Mouse (Mus musculus) monocyte, adult 2 months (primary cell): ENCODE measurements around the gene Vps35l.

Experiments used
- DNase-seq, 2 experiments: peaks; one replicate each; pipeline ENCODE4 v3.0.0; 2022; ENCODE audit warnings: low spot score in 2 of 2, low read depth in 1 of 2

Vps35l gene

DNA sequence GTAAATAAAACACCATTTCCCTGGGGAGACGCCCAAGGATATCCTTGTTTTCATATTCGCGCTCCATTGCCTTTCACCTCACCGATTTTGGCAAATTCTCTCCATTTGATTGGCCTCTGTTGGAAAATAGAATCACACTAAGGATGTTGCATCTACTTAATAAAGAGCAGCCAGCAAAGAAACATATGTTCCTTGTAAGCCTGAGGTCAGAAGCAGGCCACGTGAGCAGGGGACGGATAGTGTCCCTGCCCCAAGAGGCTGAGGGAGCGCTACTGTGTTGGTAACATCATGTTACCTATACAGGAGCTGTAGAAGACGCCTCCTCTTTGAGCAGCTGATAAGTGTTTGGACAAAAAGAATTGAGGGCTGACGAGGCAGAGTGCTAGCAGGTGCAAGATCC lies 36.5 kb downstream of the Vps35l start:
- DNase-seq: no peak

DNA sequence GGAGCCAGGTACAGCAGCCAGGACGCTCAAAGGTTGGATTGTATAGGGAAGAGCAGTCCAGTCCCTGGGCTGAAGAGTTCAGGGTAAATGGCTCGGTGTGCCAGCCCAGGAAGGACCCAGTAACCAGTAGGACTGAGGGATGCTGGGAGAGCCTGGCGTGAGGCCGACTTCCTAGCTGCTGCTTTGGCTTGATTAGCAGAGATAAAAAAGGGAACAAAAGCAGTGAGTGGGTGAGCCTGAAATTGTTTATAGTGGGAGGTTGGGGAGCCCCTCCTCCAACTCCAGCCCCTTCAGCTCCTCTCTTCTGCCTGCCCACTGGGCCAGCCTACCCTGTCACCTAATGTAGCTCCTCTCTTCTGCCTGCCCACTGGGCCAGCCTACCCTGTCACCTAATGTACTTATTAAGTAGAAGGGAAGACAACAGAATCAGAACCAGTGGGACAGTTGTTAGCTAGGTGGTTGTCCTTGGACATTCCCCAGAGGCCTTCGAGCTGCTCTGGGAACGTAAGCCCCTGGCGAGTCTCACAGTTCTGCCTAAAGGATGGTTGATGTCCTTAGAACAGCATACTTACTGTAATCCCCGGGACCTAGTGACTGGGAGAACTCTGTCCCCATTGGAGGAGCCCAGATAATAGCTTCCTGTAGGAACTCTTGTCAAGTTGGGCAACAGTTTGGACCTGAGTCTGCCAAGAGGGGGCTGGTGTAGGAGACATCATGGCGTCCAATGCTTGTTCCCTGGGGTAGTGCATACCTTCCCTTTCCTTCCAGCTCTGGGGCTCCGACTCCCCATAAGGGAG lies 37.8 kb downstream of the Vps35l start:
- DNase-seq: no peak

DNA sequence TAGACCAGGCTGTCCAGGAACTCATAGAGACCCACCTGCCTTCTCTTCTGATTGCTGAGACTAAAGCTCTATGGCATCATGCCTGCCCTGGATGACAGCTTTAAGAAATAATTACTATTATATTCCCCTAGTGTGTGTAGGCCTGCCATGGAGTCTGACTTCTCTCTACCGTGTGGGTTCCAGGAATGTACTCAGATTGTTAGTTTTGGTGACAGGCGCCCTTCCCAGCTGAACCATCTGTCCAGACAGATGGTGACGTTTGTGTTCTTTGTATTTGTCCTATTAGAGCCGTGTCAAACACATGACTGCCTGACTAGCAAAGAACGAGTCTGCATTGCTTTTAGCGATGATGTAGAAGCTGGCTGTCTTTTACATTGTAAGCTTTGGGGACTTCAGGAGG lies 38.5 kb downstream of the Vps35l start:
- DNase-seq: no peak

DNA sequence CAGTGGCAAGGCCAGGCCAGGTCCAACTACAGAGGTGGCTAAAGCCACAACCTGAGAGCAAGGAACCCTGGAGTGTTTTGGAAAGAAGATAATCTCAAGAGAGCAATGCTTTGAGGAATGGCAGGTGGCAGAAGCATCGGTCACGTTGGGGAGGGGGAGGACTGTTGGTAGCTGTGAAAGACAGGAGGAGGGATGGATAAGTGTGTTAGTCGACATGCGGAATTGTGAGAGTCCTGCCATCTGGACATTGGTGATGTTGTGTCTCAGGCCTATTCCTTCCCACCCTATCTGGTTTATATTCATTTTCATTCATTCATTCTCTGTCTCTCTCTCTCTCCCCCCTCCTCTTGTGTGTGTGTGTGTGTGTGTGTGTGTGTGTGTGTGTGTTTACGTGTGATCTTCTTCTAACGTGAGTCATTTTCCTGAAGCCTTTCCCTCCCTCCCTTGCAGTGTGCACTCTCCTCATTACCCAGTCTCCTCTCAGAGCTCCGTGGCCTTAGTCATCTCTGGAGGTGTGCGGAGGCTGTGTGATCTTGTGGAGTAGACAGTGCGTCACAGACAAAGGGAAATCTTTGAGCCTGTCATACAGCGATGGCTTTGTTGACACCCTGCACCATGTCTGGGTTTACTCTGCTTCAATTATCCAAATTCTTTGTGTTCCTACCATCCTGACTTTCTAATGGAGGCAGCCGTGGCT lies 43.4 kb downstream of the Vps35l start:
- DNase-seq: no peak

DNA sequence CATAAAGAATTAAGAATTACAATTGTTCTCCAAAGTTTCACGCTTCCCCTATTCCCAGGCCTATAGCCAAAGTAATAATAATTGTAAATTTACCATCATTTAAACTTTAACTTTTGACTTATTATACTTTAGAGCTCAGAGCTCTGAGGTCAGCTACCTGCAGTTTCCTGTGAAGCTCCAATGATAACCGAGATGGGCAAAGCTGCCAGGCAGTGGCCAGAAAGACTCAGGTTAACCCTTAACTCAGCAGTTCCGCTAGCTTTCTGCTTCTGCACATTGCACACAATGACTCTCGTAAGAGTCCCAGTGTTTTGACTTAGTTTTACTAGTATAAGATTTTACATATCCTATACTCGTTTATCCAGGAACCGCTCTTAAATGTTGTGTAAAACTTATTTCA lies 46.1 kb downstream of the Vps35l start:
- DNase-seq: no peak

DNA sequence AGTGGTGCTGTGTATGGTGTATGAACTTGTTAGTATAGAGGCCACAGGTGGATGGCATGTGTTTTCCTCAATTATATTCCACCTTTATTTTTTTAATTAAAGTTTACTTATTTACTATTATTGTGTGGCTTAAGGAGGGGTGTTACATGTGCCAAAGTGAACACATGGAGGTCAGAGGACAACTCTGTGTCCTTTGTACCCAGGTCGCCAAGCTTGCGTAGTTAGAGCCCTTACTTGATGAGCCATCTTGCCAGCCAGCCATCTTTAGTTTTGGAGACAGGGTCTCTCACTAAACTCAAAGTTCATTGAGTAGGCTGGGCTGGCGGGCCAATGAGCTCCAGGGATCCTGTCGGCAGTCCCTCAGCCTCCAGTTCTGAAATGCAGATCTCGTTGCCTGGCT lies 47.3 kb downstream of the Vps35l start:
- no peak for DNase-seq

DNA sequence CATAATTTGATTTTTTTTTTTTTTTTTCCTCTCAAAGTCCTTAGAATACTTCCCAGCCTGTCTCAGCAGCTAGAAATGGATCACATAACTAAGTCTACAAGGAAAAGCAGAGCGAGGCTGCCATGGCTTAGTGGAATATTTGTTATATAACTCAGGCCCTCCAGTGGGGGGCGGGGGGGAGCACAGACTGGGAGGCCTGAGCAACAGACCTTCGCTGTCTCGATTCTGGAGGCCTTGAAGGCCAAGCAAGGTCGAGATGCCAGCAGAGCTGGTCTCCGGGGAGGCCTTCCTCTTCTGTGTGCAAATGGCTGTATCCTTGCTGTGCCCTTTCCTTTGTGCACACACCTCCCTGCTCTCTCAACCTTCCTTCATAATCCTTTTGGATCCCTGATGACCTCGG lies 48.5 kb downstream of the Vps35l start:
- DNase-seq: no peak

DNA sequence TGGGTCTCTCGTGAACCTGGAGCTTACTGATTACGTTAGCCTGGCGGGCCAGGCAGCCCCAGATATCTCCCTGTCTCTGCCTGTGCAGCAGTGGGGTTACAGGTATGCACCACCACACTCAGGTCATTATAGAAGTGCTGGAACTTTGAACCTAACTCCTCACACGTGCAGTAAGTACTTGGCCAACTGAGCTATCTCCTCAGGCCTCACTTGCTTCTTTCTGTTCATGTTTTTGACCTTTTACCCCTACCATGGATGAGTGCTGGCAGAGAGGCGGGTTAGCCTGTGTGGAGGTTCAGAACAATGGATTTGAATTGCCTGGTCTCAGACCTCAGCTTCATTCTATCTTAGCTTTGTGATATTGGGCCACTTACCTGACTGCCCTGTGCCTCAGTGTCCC lies 50.3 kb downstream of the Vps35l start:
- no peak for DNase-seq

DNA sequence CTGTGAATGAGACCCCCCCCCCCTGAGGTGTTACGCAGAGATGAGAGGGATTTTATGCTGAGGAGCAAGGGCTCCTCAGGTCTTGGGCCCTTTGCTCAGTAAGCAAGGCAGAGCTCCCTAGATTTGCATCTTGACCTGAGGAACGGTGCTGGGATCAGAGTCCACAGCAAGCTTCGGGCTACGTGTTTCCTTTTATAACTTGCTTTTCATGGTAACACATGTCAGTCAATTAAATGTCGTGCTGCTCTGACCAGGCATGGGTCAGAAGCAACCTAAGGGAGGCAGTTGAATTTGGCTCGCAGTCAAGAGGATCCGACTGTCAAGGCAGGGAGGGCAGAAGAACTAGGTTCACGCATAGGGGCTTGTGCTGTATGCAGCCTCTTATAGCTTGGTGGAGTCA lies 53.9 kb downstream of the Vps35l start:
- DNase-seq: no peak

DNA sequence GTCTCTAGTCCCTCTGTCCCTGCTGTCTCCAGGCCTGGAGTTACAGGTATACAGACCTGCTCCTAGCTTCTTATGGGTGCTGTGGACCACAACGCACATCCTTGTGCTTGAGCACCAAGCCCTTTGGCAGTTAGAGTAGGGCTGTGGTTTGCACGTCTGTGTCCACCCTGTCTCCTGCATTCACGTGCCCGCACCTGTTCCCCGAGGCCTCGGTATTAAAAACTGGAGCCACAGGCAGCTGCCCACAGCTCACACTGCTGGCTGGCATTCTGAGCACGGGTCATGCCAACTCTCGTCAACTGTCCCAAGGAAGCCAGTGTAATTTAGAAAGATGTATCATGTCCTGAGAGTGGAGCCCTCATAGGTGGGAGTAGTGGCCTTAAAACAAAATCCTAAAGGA lies 55.8 kb downstream of the Vps35l start:
- no peak for DNase-seq

DNA sequence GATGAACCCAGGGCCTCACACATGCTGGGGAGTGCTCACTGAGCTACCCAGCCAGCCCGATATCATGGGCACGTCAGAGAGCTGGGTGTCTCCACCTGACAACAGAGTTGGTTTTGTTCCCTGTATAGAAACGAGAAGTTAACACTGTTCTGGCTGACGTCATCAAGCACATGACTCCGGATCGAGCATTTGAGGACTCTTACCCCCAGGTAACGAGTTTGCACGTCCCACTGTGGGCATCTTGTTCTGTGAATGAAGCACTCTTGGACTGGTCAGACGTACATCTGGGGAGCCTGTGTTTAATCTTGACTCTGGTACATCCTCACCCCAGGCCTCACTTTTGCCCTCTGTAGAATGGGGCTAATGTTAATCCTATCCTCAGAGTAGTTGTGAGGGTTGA lies 56.8 kb downstream of the Vps35l start:
- peak in 1 of 2 experiments; percentile 10 for DNase-seq

DNA sequence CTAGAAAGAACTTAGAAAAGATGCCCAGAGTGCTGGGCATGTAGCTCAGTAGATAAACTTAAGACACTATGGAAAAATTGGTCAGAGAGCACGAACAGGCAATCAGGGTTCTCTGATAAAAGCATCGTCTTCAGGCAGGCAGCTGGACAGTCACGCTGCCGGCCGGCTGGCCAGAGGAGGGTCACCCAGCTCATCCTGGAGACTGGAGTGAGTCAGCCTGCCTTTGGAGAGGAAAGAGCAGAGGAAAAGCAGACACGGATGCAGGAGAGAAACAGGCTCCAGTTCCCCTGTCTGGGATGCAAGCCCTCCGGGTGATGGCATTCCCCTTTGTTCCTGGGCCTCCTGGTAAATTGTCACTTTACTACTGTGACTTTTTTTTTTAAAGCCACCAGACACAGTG lies 57.6 kb downstream of the Vps35l start:
- DNase-seq: no peak

DNA sequence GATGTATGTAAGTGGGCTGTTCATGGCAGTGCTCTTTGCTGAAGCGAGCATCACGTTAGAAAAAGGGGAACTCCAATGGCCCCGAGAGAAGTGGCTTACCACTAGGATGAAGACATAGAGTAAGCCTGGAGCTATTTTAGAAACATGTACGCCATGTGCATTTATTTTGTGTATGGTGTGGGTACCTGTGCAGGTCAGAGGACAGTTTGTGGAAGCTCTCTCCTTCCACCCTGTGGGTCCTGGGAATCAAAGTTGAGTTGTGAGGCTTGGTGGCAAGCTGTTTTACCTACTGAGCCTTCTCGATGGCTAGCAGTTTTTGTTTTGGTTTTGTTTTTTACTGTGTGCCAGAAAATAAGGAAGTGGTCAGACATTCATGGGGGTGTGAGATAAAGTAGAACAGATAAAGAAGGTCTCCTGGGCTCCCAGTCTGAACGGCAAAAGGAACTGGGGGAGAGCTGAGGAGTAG lies 58.1 kb downstream of the Vps35l start:
- DNase-seq: peak; percentile 24 to 66

DNA sequence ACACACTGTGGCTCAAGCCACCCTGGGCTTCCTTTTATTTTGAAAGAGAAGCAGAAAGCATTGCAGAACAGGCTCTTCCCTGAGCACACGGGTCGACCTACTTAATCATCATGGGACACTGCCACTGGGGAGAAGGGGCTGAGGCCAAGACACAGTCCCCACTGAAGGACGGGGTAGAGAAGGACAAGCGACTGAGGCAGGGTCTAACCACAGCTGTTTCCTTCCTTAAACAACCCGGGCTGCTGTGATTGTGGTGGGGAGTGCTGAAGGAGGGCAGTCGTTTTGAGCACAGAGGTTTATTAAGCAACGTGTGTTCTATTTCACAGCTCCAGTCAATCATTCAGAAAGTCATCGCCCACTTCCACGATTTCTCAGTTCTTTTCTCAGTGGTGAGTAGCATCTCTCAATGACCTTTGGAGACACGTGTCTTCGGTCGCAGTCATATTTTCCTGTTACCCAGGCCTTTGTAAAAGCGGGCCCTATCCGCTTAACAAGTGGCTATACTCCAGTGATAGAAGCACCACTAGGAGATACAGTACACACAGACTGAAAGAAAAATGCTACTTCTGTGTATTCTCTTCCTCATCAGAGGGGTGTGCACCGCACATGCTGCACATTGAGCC lies 60.2 kb downstream of the Vps35l start:
- DNase-seq: peak in 1 of 2 experiments; percentile 9

DNA sequence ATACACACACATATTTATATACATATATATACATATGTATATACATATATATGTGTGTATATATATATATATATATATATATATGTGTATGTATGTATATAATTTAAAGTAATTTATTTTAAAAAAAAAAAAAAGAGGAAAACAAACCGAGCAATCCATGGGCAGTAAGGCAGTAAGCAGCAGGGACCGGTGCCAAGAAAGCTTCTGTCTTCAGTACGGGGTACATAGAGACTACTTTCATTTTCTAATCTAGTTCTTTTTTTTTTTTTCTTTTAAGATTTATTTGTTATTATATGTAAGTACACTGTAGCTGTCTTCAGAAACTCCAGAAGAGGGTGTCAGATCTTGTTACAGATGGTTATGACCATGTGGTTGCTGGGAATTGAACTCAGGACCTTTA lies 61.8 kb downstream of the Vps35l start:
- DNase-seq: no peak

DNA sequence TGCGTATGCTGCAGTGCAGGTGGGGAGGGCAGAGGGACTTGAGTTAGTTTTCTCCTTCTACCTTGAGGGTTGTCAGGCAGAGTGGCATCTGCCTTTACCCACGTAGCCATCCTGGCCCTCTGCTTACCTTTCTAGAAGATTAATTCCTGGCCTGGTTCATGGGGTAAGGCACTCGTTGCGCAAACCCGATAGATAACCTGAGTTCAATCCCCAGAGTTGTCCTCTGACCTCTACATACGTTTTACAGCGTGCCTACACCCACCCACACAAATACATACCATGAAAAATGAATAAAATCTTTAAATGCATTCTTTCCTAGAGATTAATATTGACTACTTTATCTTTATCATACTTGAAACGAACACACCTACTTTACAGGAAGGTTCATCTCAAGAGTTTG lies 63.4 kb downstream of the Vps35l start:
- DNase-seq: no peak

DNA sequence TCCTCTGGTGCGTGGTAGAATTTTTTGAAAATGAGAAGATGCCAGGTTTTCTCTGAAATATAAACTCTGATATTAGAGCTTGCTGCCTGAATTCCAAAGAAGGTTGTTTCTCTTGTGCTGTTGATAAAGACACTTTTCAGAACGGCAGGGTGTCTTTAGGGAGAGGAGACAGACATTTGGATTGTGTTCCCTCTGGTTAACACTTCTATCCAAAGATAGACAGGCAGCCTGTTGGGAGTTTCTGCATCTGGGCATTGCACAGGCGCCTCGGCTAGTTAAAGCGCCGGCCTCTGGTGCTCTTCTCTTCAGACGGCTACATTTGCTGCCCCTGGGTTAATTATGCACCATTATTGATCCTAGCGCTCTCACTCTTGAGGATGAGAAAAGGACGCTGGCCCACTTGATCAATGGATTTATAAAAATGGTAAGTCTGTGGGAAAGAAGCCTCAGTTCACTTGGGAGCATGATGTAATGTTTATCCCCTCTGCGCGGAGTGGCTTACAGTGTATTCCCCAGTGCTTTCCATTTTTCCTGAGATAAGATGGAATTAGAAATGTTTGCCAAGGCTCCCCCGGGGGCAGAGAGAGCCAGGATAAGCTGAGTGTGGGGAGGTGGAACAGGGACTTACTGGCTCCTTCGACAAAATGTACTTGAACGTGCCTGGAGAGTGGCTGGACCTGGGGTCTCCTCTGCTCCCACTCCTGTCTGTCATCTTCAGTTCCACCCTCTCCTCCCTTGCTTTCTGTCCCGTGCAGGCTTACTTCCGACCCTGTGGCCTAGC lies 66.8 kb downstream of the Vps35l start:
- no peak for DNase-seq

DNA sequence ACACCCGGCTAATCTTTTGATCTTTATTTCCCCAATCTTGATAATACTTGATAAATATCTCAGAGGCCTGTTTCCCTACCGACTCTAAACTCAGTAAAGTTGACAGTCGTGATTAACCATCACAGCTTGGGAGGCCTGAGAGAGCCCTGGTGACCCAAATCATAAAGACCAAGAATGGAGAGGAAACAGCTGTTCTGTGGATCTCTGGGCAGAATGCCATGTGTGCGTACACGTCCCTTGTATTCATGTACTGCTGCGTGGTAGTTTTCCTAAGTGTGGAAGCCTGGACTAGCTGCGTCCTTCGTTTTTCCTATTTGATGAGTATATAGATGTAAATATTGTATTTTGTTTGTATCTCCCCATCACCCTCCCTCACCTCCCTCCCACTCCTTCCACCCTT lies 67.9 kb downstream of the Vps35l start:
- DNase-seq: no peak

DNA sequence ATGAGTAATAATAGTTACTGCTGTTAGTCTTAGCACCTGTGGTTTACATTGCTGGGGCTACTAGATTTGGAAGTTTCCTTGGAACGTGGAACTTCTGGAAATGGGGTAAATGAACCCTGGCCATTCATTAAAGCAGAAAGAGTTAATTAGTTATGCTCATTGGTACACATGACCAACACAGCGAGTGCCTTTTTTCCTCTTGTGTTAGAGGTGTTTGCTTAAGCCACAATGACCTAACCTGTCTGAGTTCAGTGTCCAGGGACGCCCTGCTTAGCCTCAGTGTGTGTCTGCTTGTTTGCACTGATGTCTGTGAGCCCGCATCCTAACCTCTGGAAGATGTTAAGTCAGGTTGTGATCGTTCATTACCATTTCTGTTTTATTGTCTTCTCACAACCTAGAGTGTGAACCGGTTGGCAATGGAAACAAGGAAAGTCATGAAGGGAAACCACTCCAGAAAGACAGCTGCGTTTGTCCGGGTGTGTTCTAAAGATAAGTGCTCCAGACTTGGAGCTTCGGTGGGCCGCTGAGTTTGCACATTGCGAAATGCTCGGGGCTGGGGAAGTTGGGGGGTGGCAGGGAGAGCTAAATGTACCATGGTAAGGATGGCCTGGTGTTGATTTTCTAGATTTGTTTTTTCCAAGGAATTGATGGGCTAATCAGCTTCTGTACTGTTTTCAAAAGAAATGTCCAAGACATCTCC lies 71.5 kb downstream of the Vps35l start:
- no peak for DNase-seq

DNA sequence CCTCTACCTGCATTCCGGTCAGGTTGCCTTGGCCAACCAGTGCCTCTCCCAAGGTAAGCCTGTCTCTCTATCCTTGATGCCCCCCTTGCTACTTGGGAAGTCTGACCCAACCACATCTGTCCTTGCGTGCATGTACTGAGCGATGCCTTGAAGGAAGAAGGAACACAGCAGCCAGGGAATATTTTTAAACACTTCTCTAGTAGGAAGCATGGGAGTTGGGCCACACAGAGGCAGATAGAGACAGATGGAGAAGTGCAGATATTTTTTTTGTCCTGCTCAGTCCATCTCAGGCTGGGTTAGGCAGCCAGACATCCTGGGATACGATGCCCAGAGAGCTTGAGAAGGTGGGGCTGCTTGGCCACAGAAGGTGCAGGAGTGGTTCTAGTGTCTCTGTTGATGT lies 73.6 kb downstream of the Vps35l start:
- no peak for DNase-seq

DNA sequence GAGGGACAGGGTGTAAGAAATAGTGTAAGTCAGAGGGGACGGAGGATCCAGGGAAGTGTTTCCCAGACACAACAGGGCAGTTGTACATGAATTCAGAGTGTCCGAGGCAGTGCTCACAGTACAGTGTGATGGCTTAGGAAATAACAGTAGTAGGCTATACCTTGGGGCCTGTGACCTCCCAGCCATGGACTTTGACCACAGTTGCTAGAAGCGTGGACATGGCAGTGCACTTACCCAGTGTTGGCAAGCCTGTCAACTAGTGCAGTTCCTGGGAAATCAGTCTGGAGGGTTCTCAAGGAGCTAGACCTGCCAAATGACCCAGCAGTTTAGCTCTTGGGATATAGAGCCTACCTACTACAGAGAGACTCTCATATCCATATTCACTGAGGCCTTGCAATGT lies 76.2 kb downstream of the Vps35l start:
- DNase-seq: no peak
